Mouse (Mus musculus) lung, postnatal 0 days (tissue): ENCODE measurements around the gene D430041D05Rik.

Source experiments
- CTCF ChIP-seq: IDR thresholded peaks from 2 replicates; pipeline ENCODE4 v1.5.1; 2016; ENCODE audit warnings: antibody characterized with exemption, mild to moderate bottlenecking
- EP300 ChIP-seq: IDR thresholded peaks from 2 replicates; pipeline ENCODE4 v1.6.1; 2016; ENCODE audit warnings: antibody characterized with exemption, mild to moderate bottlenecking, control low read depth

DNA sequence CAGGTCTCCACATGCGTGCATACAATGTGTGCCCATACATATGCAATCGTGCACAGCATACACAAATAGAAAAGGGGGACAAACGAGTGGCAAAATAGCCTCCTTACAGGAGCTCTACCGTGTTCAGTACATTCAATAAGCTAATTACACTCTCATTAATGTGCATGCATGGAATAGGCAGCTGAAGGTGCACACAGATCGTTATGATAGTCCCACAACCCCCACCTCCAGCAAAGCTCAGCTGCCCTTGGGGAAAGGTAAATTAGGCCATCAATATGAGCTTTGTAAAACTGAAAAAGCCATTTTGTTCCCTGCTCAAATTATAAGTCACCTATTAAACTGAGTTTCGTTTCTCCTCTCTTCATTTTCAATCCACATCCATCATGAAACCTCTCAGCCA lies 75.0 kb downstream of the D430041D05Rik start:
- TF ChIP-seq CTCF = no peak
- no peak for TF ChIP-seq EP300
